Mouse (Mus musculus) spleen, adult 2 months (tissue): ENCODE results near the gene Osbpl10. TPM values are rescaled to one million over a fixed set of nuclear protein-coding genes. Genes with fewer than 3 reads are reported as not detected.

Source experiments
- DNase-seq, 2 experiments: peaks; one replicate each; pipeline versions ENCODE4 v3.0.0 to v3.0.0-alpha.2; 2012 to 2021; ENCODE audit warnings: low spot score in 2 of 2, low read depth in 1 of 2
- H3K27ac ChIP-seq: fragments of 200-500 bp; 2 replicates; pipeline ENCODE4 v1.5.1; 2012; ENCODE audit warnings: low read length, inconsistent platforms; ENCODE audit not compliant: insufficient read depth
- H3K27me3 ChIP-seq: fragments of 200-500 bp; 2 replicates; pipeline ENCODE4 v1.6.1; 2012; ENCODE audit warnings: mild to moderate bottlenecking, moderate library complexity, low read length, inconsistent platforms; ENCODE audit not compliant: control insufficient read depth, insufficient read depth
- H3K36me3 ChIP-seq: fragments of 200-500 bp; 2 replicates; pipeline ENCODE4 v1.6.1; 2012; ENCODE audit warnings: mild to moderate bottlenecking, low read length, inconsistent platforms; ENCODE audit not compliant: control insufficient read depth, insufficient read depth
- H3K4me1 ChIP-seq: fragments of 200-500 bp; 2 replicates; pipeline ENCODE4 v1.6.1; 2011; ENCODE audit warnings: inconsistent platforms; ENCODE audit not compliant: control insufficient read depth, insufficient read depth, insufficient read length
- H3K4me3 ChIP-seq: fragments of 200-500 bp; 2 replicates; pipeline ENCODE4 v1.5.1; 2011; ENCODE audit warnings: mild to moderate bottlenecking, inconsistent platforms; ENCODE audit not compliant: insufficient read depth, insufficient read length; ENCODE audit errors: extremely low read depth
- CTCF ChIP-seq: fragments of 200-500 bp; IDR thresholded peaks from 2 replicates; pipeline ENCODE4 v1.5.1; 2011; ENCODE audit warnings: mild to moderate bottlenecking, inconsistent platforms; ENCODE audit not compliant: insufficient read depth, insufficient read length, insufficient replicate concordance; ENCODE audit errors: extremely low read depth
- POLR2A ChIP-seq: fragments of 200-500 bp; IDR thresholded peaks from 2 replicates; pipeline ENCODE4 v1.6.1; 2011; ENCODE audit warnings: low read depth, low read length, inconsistent platforms
- WGBS: fragments of 180-500 bp; shearing (Covaris S2); methylation state at CpG from one replicate; pipeline ENCODE4 v1.1.7; 2018; 5-methylcytosine and 5-hydroxymethylcytosine counted together
- polyA plus RNA-seq: library from polyadenylated mRNA; depleted of rRNA; stranded (reverse); fragments of >200 nt; gene quantifications from 2 replicates; pipeline ENCODE4 v1.2.3, GENCODE M21; 2012

Gene Osbpl10
- polyA plus RNA-seq, 1 experiment: 0.54 TPM

DNA sequence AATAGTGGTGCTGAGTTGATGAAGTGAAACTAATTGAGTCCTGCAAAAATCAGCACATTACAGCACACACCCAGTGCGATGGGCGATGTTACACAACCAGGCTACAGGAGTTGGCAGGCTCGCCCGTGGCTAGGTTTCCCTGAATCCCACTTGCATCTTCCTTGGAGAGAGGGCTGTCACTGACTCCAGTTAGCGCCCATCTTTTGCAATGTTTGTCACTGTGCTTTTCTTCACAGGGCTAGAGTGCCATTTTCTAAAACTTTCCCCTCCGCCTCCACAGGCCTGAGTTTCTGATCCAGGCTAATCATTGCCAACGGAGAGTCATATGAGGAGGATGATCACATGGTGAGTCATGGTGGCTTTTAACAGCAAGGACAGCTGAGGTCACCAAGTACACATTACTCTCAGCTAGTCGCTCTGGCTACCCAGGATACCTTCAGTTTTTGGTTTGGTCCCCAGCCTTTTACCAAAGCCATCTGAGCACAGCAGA is 258.0 kb downstream of the Osbpl10 start:
- no peak for TF ChIP-seq CTCF
- TF ChIP-seq POLR2A: no peak
- Histone ChIP-seq H3K4me1 (no peaks in the 10 kb centered on the region), H3K27ac (no peak overlapping the region), H3K27me3 (no peaks in the 10 kb centered on the region), H3K36me3 (peaks cover 9% of the 10 kb centered on the region), H3K4me3 (no peak overlapping the region)
- DNase-seq: no peak
- 85% methylated on average over 8 of the region's 8 CpGs for WGBS

DNA sequence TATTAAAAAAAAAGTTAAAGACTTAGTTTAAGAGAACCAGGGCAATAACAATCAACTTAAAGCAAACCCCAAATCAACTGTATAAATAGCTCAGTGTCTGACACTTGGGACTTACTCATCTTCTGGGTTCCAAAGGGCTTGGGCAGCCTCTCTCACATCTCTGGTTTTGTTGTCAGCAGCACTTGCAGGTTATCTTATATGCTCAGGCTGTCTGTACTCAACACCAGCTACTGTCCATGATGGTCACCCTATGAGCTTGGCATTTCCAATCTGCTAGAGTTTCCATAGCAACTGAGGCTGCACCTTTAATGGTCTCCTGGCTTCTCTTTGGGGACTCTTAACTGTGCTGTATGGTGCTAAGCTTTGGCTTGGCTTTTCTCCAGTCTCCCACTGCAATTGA is 259.6 kb downstream of the Osbpl10 start:
- H3K27ac ChIP-seq: no peak overlapping the region
- H3K4me3 ChIP-seq: no peak overlapping the region
- DNase-seq: no peak
- no peaks in the 10 kb centered on the region for H3K27me3 ChIP-seq
- H3K36me3 ChIP-seq: peaks cover 17% of the 10 kb centered on the region
- TF ChIP-seq CTCF: no peak
- TF ChIP-seq POLR2A: no peak
- no peaks in the 10 kb centered on the region for H3K4me1 ChIP-seq

DNA sequence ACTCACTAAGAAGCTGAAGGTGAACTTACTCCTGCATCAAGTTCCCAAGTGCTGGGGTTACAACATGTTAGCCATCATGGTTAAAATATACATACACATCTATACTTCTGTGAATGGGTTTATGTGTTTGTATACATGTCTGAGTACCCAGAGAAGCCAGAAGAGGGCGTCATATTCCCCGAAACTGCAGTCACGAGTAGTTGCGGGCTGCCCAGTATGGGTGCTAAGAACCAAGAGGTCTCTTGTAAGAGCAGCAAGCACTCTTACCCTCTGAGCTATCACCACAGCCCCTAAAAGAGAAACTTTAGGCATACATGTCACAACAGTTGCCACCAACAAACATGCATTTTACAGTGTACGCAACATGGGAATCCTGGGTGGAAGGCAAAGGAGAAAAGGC is 261.5 kb downstream of the Osbpl10 start:
- H3K4me1 ChIP-seq: no peaks in the 10 kb centered on the region
- TF ChIP-seq POLR2A: no peak
- TF ChIP-seq CTCF: no peak
- H3K36me3 ChIP-seq: peaks cover 32% of the 10 kb centered on the region
- H3K27me3 ChIP-seq: no peaks in the 10 kb centered on the region
- no peak overlapping the region for H3K4me3 ChIP-seq
- 96% methylated on average over 5 of the region's 5 CpGs for WGBS
- H3K27ac ChIP-seq: no peak overlapping the region
- DNase-seq: no peak

DNA sequence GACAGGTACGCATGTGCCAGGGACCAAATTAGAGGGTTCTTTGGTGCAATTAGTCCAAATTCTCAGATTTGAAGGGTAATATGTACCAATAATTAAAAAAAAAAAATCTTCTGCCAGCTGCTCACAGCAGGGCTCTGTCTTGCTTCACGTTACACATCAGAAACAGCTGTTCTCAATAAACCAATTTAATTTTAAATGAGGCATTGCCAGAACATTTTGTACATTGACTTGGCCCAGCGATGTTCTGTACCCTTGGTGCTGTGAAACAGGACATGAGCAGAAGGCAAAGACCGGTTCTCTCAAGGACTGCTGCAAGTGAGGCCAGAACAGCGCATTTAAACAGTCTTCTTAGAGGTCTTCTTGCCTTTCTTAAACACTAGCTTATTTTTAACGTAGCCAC is 265.3 kb downstream of the Osbpl10 start:
- H3K4me1 ChIP-seq: no peaks in the 10 kb centered on the region
- H3K27me3 ChIP-seq: no peaks in the 10 kb centered on the region
- no peak overlapping the region for H3K4me3 ChIP-seq
- DNase-seq: no peak
- TF ChIP-seq CTCF (no peak), POLR2A (no peak)
- 96% methylated on average over 6 of the region's 6 CpGs for WGBS
- H3K36me3 ChIP-seq: peaks cover 56% of the 10 kb centered on the region
- H3K27ac ChIP-seq: no peak overlapping the region

DNA sequence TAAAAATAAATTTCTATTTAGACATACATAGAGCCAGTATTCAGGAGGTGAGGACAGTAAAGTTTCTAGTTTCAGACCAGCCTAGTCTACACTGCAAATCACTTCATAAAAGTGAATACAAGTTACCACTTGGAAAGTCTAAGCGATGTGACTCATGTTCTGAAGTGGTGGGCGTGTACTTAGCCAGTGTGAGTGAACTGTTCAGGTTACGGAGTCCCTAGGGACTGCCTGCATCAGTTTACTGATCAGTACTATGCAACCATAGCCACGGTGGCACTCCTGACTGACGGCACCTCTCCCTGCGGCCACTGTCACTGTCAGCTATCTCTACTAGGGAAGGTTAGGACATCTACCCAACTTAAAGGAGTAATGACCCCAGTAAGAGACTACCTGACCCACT is 266.7 kb downstream of the Osbpl10 start:
- no peak overlapping the region for H3K27ac ChIP-seq
- peaks cover 65% of the 10 kb centered on the region for H3K36me3 ChIP-seq
- no peak overlapping the region for H3K4me3 ChIP-seq
- TF ChIP-seq CTCF (no peak), POLR2A (no peak)
- WGBS: 88% methylated on average over 6 of the region's 6 CpGs
- H3K4me1 ChIP-seq: no peaks in the 10 kb centered on the region
- no peaks in the 10 kb centered on the region for H3K27me3 ChIP-seq
- DNase-seq: no peak

DNA sequence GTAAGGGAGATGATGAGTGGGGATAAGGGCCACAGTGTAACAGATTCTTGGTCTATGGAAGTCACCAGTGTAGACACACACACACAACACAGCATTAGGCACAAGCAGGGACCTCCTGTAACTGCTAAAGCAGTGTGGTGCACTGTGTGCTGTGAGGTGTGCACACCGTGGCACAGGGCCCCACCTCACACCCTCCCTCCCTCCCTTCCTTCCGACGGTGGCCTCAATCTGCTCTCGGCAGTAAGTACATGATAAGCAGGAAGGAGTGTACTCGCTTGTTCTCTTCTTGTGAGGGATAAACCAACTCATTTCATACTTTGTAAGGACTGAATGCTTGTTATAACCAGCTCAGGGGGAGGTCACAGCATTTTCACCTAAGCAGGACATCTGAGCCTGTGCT is 270.8 kb downstream of the Osbpl10 start:
- WGBS: 72% methylated on average over 5 of the region's 5 CpGs

DNA sequence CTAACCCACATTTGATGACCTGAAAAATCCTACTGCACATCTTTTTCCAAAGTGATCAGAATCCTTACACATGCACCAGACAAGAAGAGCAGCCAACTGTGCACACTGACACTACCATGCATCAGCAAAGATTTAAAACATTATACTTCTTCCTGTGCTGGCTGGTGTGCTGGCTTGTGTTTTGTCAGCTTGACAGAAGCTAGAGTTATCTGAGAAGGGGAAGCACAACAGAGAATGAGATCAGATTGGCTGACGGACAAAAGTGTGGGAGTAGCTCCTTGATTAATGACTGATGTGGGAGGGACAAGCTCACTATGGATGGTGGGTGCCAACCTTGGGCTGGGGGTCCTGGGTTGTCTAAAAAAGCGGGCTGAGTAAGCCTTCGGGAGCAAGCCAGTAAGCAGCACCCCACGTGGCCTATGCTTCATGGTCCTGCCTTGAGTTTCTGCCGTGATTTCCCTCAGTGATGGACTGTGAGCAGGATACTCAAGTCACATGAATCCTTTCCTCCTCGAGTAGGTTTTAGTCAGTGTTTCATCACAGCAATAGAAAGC is 279.4 kb downstream of the Osbpl10 start:
- Histone ChIP-seq H3K4me3 (no peak overlapping the region), H3K36me3 (peaks cover 27% of the 10 kb centered on the region), H3K27ac (no peak overlapping the region), H3K27me3 (no peaks in the 10 kb centered on the region), H3K4me1 (no peaks in the 10 kb centered on the region)
- TF ChIP-seq POLR2A (no peak), CTCF (no peak)
- no peak for DNase-seq
- 85% methylated on average over 6 of the region's 6 CpGs for WGBS

More for the DNA sequence above, 270.8 kb downstream of the Osbpl10 start:
- Histone ChIP-seq H3K4me1 (no peaks in the 10 kb centered on the region), H3K36me3 (peaks cover 63% of the 10 kb centered on the region), H3K27ac (no peak overlapping the region), H3K4me3 (no peak overlapping the region), H3K27me3 (no peaks in the 10 kb centered on the region)
- no peak for DNase-seq
- TF ChIP-seq CTCF (no peak), POLR2A (no peak)
